Comparison of ENCODE assay signal across 22 mouse cellular contexts in genomic region chr15:51472049-51472448, GRCm38 (mm10).
DNase-seq lines count a peak whose midpoint lies in the region; ATAC-seq and TF ChIP-seq lines count a peak whose summit lies in the region.
"Had no signal": no experiment of that assay in that cellular context is flagged by ENCODE, and none has a peak within 500 bp of the region (broad histone marks: within the 10 kb centered on the region; RNA-seq: fewer than 3 reads in every experiment).

No protein-coding gene starts in this region.

- no peak for ATAC-seq in stomach, postnatal 0 days (ENCODE audit: low FRiP score, low TSS enrichment)
- ATAC-seq: activated CD4-positive, CD25-positive, alpha-beta regulatory T cell, adult 4 months; forebrain, embryonic 16.5 days; intestine, embryonic 15.5 days had no signal

- peak; percentile 11 for DNase-seq in adrenal gland, adult 2 months
- DNase-seq in adrenal gland, adult 18-20 months (ENCODE audit: low spot score in 2 of 2): no peak
- DNase-seq in right cerebral cortex, adult 2 months (ENCODE audit: low spot score in 2 of 2): peak; percentile 10 to 13
- DNase-seq in right cerebral cortex, postnatal 25 days: no peak
- peak; percentile 6 for DNase-seq in adipocyte (ENCODE audit: low spot score)
- no peak for DNase-seq in stomach, postnatal 0 days (ENCODE audit: low spot score)
- DNase-seq in retina, postnatal 1 day: no peak
- DNase-seq in spleen, adult 12 weeks (ENCODE audit: low spot score): no peak
- DNase-seq: adrenal gland, postnatal 14 days; cerebellum, adult 2 months; cerebellum, postnatal 14 days; embryo, embryonic 11 days; gastrocnemius, postnatal 14 days had no signal

- TF ChIP-seq CTCF in stomach, postnatal 0 days (IDR thresholded peaks at IDR 0.05; ENCODE audit: low read depth): no peak

- H3K36me3 ChIP-seq in stomach, postnatal 0 days (ENCODE audit: control insufficient read depth, insufficient read depth, low read length): no peaks in the 10 kb centered on the region
- H3K36me3 ChIP-seq: embryonic facial prominence, embryonic 15.5 days; forebrain, embryonic 12.5 days; heart, embryonic 12.5 days; hindbrain, embryonic 10.5 days; intestine, embryonic 15.5 days had no signal

- H3K9ac ChIP-seq in stomach, postnatal 0 days (ENCODE audit: low read length): no peak overlapping the region
- H3K9ac ChIP-seq: embryonic facial prominence, embryonic 15.5 days; forebrain, embryonic 12.5 days; heart, embryonic 12.5 days; hindbrain, embryonic 14.5 days; intestine, embryonic 15.5 days had no signal

- H3K27me3 ChIP-seq in stomach, postnatal 0 days (ENCODE audit: control insufficient read depth, insufficient read depth, low read length): no peaks in the 10 kb centered on the region
- H3K27me3 ChIP-seq: embryonic facial prominence, embryonic 15.5 days; forebrain, embryonic 12.5 days; heart, embryonic 12.5 days; intestine, embryonic 15.5 days had no signal

- no peak overlapping the region for H3K27ac ChIP-seq in stomach, postnatal 0 days (replicated peaks)
- H3K27ac ChIP-seq: embryonic facial prominence, embryonic 15.5 days; forebrain, embryonic 12.5 days; hindbrain, embryonic 10.5 days; hindbrain, embryonic 14.5 days; intestine, embryonic 15.5 days had no signal

- H3K9me3 ChIP-seq in stomach, postnatal 0 days (ENCODE audit: control insufficient read depth, low read length): no peaks in the 10 kb centered on the region
- H3K9me3 ChIP-seq: embryonic facial prominence, embryonic 15.5 days; forebrain, embryonic 12.5 days; heart, embryonic 12.5 days; hindbrain, embryonic 10.5 days; intestine, embryonic 15.5 days had no signal

- WGBS in stomach, postnatal 0 days: 85% methylated on average over 2 of the region's 2 CpGs

- no peaks in the 10 kb centered on the region for H3K4me1 ChIP-seq in stomach, postnatal 0 days (replicated peaks; ENCODE audit: control insufficient read depth, insufficient read depth)
- H3K4me1 ChIP-seq: forebrain, embryonic 12.5 days; heart, embryonic 12.5 days; hindbrain, embryonic 10.5 days; intestine, embryonic 15.5 days had no signal

- H3K4me3 ChIP-seq in stomach, postnatal 0 days (ENCODE audit: low read depth, low read length): no peak overlapping the region
- H3K4me3 ChIP-seq: embryonic facial prominence, embryonic 15.5 days; erythroblast, embryonic 14.5 days; forebrain, embryonic 12.5 days; heart, embryonic 12.5 days; hindbrain, embryonic 10.5 days; intestine, embryonic 15.5 days had no signal

- no peak for TF ChIP-seq EP300 in stomach, postnatal 0 days (optimal IDR thresholded peaks at IDR 0.05)

- H3K4me2 ChIP-seq in stomach, postnatal 0 days (replicated peaks; ENCODE audit: low read depth): no peak overlapping the region
- H3K4me2 ChIP-seq: embryonic facial prominence, embryonic 15.5 days; forebrain, embryonic 12.5 days; heart, embryonic 12.5 days; hindbrain, embryonic 14.5 days; intestine, embryonic 15.5 days had no signal

Comparison
In these comparisons a context has a peak if more than half of its experiments do, and no peak if none do; other contexts are left out.
1. DNase-seq: peak in adrenal gland, adult 2 months (single experiment), right cerebral cortex, adult 2 months (2 of 2) and adipocyte (single experiment); none in adrenal gland, adult 18-20 months (0 of 2), right cerebral cortex, postnatal 25 days (single experiment), stomach, postnatal 0 days (single experiment), retina, postnatal 1 day (single experiment) and spleen, adult 12 weeks (single experiment).